Mouse (Mus musculus) heart, postnatal 0 days (tissue): Measurements from ENCODE around the gene Thsd7a.

Experiments used
- CTCF ChIP-seq: IDR thresholded peaks from 2 replicates; pipeline ENCODE4 v1.5.1; 2016; ENCODE audit warnings: antibody characterized with exemption, control low read depth, low read depth
- EP300 ChIP-seq: IDR thresholded peaks from 2 replicates; pipeline ENCODE4 v1.6.1; 2016; ENCODE audit warnings: antibody characterized with exemption, low read depth

GRCm38 (mm10) chr6:12542496-12542895 lies 206.7 kb downstream of the Thsd7a start:
- TF ChIP-seq CTCF (no peak), EP300 (no peak)
